Mouse (Mus musculus): ENCODE results near the gene Dip2b. TPM values are rescaled to one million over a fixed set of nuclear protein-coding genes. Genes with fewer than 3 reads are reported as not detected.

Dip2b gene
- polyA plus RNA-seq, 1 experiment: 7.1 TPM

DNA sequence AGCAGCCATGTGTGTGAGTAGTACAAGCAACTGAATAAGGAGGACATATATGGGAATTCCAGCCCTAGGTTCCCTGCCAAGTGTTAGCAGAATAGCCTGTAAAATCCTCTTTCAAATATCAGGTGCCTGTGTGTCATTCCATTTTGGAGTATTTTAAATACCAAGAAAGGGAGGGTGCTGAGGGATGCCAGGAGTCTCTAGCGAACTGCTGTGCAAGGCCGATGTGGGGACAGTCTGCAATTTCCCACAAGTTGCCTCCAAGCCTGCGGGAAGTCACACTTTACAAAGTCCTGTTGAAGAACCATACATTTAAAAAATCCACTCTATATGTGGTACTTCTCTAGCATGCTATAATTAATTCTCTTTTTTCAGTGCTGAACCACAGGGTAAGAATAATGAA lies 77.0 kb downstream of the Dip2b start:
- no peak overlapping the region for H3K27ac ChIP-seq (ENCODE audit: control insufficient read depth, insufficient read depth, low read depth, low read length, poor library complexity)
- no peak for TF ChIP-seq POLR2A (IDR thresholded peaks at IDR 0.05; ENCODE audit: borderline replicate concordance, control insufficient read depth, low read depth, low read length)
- no peak for TF ChIP-seq CTCF (IDR thresholded peaks at IDR 0.05; ENCODE audit: control insufficient read depth, insufficient read depth, low read length)
- WGBS: 89% methylated on average over 3 of the region's 3 CpGs

DNA sequence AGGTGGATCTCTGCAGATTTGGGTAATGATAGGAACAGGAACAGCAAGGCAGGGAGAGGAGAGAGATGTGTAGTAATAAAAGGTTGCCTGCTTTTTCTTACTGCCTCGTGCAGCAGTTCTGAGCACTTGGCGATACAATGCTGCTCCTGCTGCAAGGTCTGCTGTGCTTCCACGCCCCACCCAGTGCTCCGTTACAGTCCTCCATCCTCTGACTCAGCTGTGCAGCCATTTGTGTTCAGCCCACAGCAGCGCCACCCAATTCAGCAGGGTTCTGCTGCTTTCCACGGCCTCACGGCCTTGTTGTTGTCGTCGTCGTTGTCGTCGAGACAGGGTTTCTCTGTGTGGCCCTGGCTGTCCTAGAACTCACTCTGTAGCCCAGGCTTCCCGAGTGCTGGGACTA lies 77.9 kb downstream of the Dip2b start:
- Histone ChIP-seq H3K4me3 (replicated peaks; ENCODE audit: control insufficient read depth, low read depth, low read length) (no peak overlapping the region), H3K27ac (ENCODE audit: control insufficient read depth, insufficient read depth, low read depth, low read length, poor library complexity) (no peak overlapping the region), H3K4me1 (ENCODE audit: control insufficient read depth, insufficient read depth, low read length) (no peaks in the 10 kb centered on the region; the same call in 1 of the 2 replicates)
- TF ChIP-seq POLR2A (IDR thresholded peaks at IDR 0.05; ENCODE audit: borderline replicate concordance, control insufficient read depth, low read depth, low read length) (no peak), CTCF (IDR thresholded peaks at IDR 0.05; ENCODE audit: control insufficient read depth, insufficient read depth, low read length) (no peak)
- 87% methylated on average over 13 of the region's 13 CpGs for WGBS

More for the DNA sequence above, 77.0 kb downstream of the Dip2b start:
- Histone ChIP-seq H3K4me1 (ENCODE audit: control insufficient read depth, insufficient read depth, low read length) (no peaks in the 10 kb centered on the region; the same call in 1 of the 2 replicates), H3K4me3 (replicated peaks; ENCODE audit: control insufficient read depth, low read depth, low read length) (no peak overlapping the region)

DNA sequence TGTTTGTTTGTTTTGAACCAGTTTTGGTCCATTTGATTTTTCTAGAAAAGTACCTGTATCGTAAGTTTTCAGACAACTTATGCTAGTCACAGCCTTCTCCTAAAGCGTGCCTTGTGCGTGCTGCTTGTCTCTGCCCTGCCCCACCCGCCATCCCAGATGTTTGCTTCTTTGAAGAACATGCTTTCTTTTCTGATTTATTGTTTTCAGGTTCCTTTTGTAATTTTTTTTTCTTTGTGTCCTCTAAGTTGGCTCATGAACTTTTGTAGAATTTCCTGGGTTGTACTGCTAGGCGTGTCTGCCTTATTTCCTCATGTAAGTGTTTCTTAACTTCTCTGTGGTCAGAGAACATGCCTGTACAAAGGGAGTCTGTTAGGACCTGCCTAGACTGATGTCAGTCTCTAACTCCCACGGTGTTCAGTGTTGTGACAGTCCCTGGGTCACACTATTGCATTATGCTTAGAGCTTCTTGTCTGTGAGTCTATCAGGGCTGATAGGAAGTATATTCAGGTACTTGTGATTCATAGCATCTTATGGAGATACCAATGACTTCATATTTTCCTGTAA lies 80.8 kb downstream of the Dip2b start:
- WGBS: 58% methylated on average over 6 of the region's 6 CpGs
- TF ChIP-seq POLR2A (IDR thresholded peaks at IDR 0.05; ENCODE audit: borderline replicate concordance, control insufficient read depth, low read depth, low read length): no peak
- TF ChIP-seq CTCF (IDR thresholded peaks at IDR 0.05; ENCODE audit: control insufficient read depth, insufficient read depth, low read length): no peak
- H3K4me1 ChIP-seq (ENCODE audit: control insufficient read depth, insufficient read depth, low read length): peaks cover 7% of the 10 kb centered on the region
- H3K4me3 ChIP-seq (replicated peaks; ENCODE audit: control insufficient read depth, low read depth, low read length): no peak overlapping the region
- H3K27ac ChIP-seq (ENCODE audit: control insufficient read depth, insufficient read depth, low read depth, low read length, poor library complexity): no peak overlapping the region

GRCm38 (mm10) chr15:100121437-100121836 lies 83.0 kb downstream of the Dip2b start:
- WGBS: 86% methylated on average over 6 of the region's 6 CpGs
- peaks cover 7% of the 10 kb centered on the region for H3K4me1 ChIP-seq (ENCODE audit: control insufficient read depth, insufficient read depth, low read length)
- TF ChIP-seq POLR2A (IDR thresholded peaks at IDR 0.05; ENCODE audit: borderline replicate concordance, control insufficient read depth, low read depth, low read length) (no peak), CTCF (IDR thresholded peaks at IDR 0.05; ENCODE audit: control insufficient read depth, insufficient read depth, low read length) (no peak)

DNA sequence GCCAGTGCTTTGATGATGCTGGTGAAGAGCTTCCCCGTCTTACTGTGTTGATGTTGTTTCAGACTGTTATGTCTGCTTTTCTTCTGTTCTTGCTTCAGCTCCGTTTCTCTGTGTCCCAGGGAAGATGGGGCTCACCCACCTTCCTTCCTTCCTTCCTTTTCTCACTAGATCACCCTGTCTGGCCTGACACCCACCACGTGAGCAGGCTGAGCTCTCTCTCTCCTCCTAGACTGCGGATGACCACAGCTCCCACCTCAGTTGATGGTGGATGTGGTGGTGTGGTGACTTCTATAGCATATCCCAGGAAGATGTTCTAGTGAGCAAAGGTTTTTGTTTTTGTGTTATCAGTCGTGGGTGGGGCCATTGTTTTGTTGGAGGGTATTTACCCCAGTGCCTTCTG lies 85.4 kb downstream of the Dip2b start:
- WGBS: 20% methylated on average over 5 of the region's 5 CpGs
- TF ChIP-seq POLR2A (IDR thresholded peaks at IDR 0.05; ENCODE audit: borderline replicate concordance, control insufficient read depth, low read depth, low read length): no peak
- no peak for TF ChIP-seq CTCF (IDR thresholded peaks at IDR 0.05; ENCODE audit: control insufficient read depth, insufficient read depth, low read length)
- Histone ChIP-seq H3K4me3 (replicated peaks; ENCODE audit: control insufficient read depth, low read depth, low read length) (no peak overlapping the region), H3K4me1 (ENCODE audit: control insufficient read depth, insufficient read depth, low read length) (peaks cover 7% of the 10 kb centered on the region), H3K27ac (ENCODE audit: control insufficient read depth, insufficient read depth, low read depth, low read length, poor library complexity) (no peak overlapping the region)

More at GRCm38 (mm10) chr15:100121437-100121836, 83.0 kb downstream of the Dip2b start:
- H3K27ac ChIP-seq (ENCODE audit: control insufficient read depth, insufficient read depth, low read depth, low read length, poor library complexity): no peak overlapping the region
- no peak overlapping the region for H3K4me3 ChIP-seq (replicated peaks; ENCODE audit: control insufficient read depth, low read depth, low read length)

- Histone ChIP-seq H3K27ac (ENCODE audit: control insufficient read depth, insufficient read depth, low read depth, low read length, poor library complexity) (no peak overlapping the region), H3K4me1 (ENCODE audit: control insufficient read depth, insufficient read depth, low read length) (peaks cover 7% of the 10 kb centered on the region), H3K4me3 (replicated peaks; ENCODE audit: control insufficient read depth, low read depth, low read length) (no peak overlapping the region)
- TF ChIP-seq CTCF (IDR thresholded peaks at IDR 0.05; ENCODE audit: control insufficient read depth, insufficient read depth, low read length) (no peak), POLR2A (IDR thresholded peaks at IDR 0.05; ENCODE audit: borderline replicate concordance, control insufficient read depth, low read depth, low read length) (no peak)
- WGBS: 43% methylated on average over 6 of the region's 6 CpGs
Measured at GRCm38 (mm10) chr15:100125245-100125644, 86.8 kb downstream of the Dip2b start.

DNA sequence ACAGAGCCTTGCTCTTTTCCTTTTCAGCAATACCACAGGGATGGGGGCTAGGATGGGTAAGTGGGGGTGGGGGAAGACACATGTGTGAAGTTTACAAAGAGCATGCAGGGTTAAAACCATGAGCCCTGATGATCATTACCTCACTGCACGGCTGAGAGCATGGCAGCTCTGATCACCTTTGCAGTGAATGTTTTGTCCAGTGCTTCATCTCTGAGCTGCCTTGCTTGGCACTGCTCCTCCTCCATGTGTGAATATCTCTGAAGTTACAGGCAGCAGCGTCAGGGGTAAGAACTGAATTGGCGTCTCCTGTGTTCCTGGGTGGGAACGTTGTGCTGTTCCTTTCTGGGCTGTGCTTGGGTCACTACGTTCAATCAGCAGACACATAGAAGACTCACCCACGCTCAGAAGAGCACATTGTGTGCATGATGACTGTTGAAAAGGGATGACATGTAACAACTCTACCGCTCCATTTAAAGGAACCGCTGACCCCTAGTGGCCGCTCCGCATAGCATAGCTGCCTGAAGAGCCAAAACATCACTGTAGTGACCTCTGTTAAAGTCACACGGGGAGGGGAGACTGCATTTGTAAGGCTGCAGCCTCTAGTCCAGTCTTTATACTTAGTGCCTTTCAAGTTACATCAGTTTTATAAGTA lies 88.1 kb downstream of the Dip2b start:
- WGBS: 17% methylated on average over 11 of the region's 11 CpGs
- H3K4me3 ChIP-seq (replicated peaks; ENCODE audit: control insufficient read depth, low read depth, low read length): no peak overlapping the region
- peaks cover 7% of the 10 kb centered on the region for H3K4me1 ChIP-seq (ENCODE audit: control insufficient read depth, insufficient read depth, low read length)
- no peak overlapping the region for H3K27ac ChIP-seq (ENCODE audit: control insufficient read depth, insufficient read depth, low read depth, low read length, poor library complexity)
- TF ChIP-seq CTCF (IDR thresholded peaks at IDR 0.05; ENCODE audit: control insufficient read depth, insufficient read depth, low read length): peak; percentile 83
- no peak for TF ChIP-seq POLR2A (IDR thresholded peaks at IDR 0.05; ENCODE audit: borderline replicate concordance, control insufficient read depth, low read depth, low read length)

- no peak overlapping the region for H3K4me3 ChIP-seq (replicated peaks; ENCODE audit: control insufficient read depth, low read depth, low read length)
- 0 out of 2 replicates have a peak overlapping the region, but pooled peaks have one; percentile 15 for H3K27ac ChIP-seq (ENCODE audit: control insufficient read depth, insufficient read depth, low read depth, low read length, poor library complexity)
- no peaks in the 10 kb centered on the region; the same call in 1 of the 2 replicates for H3K4me1 ChIP-seq (ENCODE audit: control insufficient read depth, insufficient read depth, low read length)
- 57% methylated on average over 7 of the region's 7 CpGs for whole genome bisulfite sequencing
- no peak for TF ChIP-seq CTCF (IDR thresholded peaks at IDR 0.05; ENCODE audit: control insufficient read depth, insufficient read depth, low read length)
Measured at GRCm38 (mm10) chr15:100129151-100129790, 90.8 kb downstream of the Dip2b start.
